ENCODE assay signal across 7 mouse cellular contexts in genomic region chr10:127537854-127538583, GRCm38 (mm10). TPM values are rescaled to one million over a fixed set of nuclear protein-coding genes. Genes with fewer than 3 reads are reported as not detected.
DNase-seq lines count a peak whose midpoint lies in the region; ATAC-seq and TF ChIP-seq lines count a peak whose summit lies in the region.

No protein-coding gene starts in this region.

- no peak for TF ChIP-seq POLR2A in cerebellum, adult 2 months (IDR thresholded peaks at IDR 0.05; ENCODE audit: borderline replicate concordance, insufficient read depth, low read length)

- 32% methylated on average over 7 of the region's 7 CpGs for WGBS in cerebellum, adult 2 months
- 23% methylated on average over 7 of the region's 7 CpGs for WGBS in hindbrain, postnatal 0 days
- 22% methylated on average over 7 of the region's 7 CpGs for WGBS in midbrain, embryonic 11.5 days

- 0 out of 2 replicates have a peak overlapping the region, but pooled peaks have one; percentile 1 for H3K27ac ChIP-seq in cerebellum, adult 2 months (ENCODE audit: insufficient read depth, low read length)
- peak overlapping the region; percentile 72 for H3K27ac ChIP-seq in hindbrain, postnatal 0 days
- H3K27ac ChIP-seq in midbrain, embryonic 11.5 days (ENCODE audit: low read depth, low read length) = no peak overlapping the region

- H3K9me3 ChIP-seq in hindbrain, postnatal 0 days (ENCODE audit: low read length) = no peaks in the 10 kb centered on the region
- no peaks in the 10 kb centered on the region for H3K9me3 ChIP-seq in midbrain, embryonic 11.5 days (ENCODE audit: control insufficient read depth, low read length)

- H3K36me3 ChIP-seq in hindbrain, postnatal 0 days (ENCODE audit: insufficient read depth, low read length) = peaks cover 33% of the 10 kb centered on the region
- peaks cover 8% of the 10 kb centered on the region for H3K36me3 ChIP-seq in midbrain, embryonic 11.5 days (ENCODE audit: control insufficient read depth, insufficient read depth, low read length)

- peaks cover 24% of the 10 kb centered on the region for H3K4me1 ChIP-seq in cerebellum, adult 2 months (ENCODE audit: control insufficient read depth, insufficient read depth, low read length)
- H3K4me1 ChIP-seq in hindbrain, postnatal 0 days (ENCODE audit: insufficient read depth, low read length) = peaks cover 24% of the 10 kb centered on the region
- H3K4me1 ChIP-seq in midbrain, embryonic 11.5 days (ENCODE audit: control insufficient read depth, insufficient read depth, low read length) = peaks cover 23% of the 10 kb centered on the region

- H3K4me2 ChIP-seq in hindbrain, postnatal 0 days (ENCODE audit: low read depth, low read length) = no peak overlapping the region
- H3K4me2 ChIP-seq in midbrain, embryonic 11.5 days = no peak overlapping the region

- ATAC-seq in hindbrain, postnatal 0 days = peak; percentile 41
- ATAC-seq in midbrain, embryonic 11.5 days (ENCODE audit: low FRiP score) = peak; percentile 49

- H3K9ac ChIP-seq in hindbrain, postnatal 0 days (replicated peaks; ENCODE audit: low read length) = no peak overlapping the region
- no peak overlapping the region for H3K9ac ChIP-seq in midbrain, embryonic 11.5 days (ENCODE audit: low read length)

- no peaks in the 10 kb centered on the region for H3K27me3 ChIP-seq in cerebellum, adult 2 months (ENCODE audit: control insufficient read depth, insufficient read depth, low read length)
- H3K27me3 ChIP-seq in hindbrain, postnatal 0 days (ENCODE audit: insufficient read depth, low read length) = no peaks in the 10 kb centered on the region
- peaks cover 36% of the 10 kb centered on the region for H3K27me3 ChIP-seq in midbrain, embryonic 11.5 days (ENCODE audit: control insufficient read depth, insufficient read depth, low read length)

- TF ChIP-seq CTCF in cerebellum, adult 2 months (IDR thresholded peaks at IDR 0.05; ENCODE audit: borderline replicate concordance, insufficient read depth, low read depth, low read length) = peak; percentile 98
- TF ChIP-seq CTCF in hindbrain, postnatal 0 days (IDR thresholded peaks at IDR 0.05; ENCODE audit: low read depth) = peak; percentile 97

- H3K4me3 ChIP-seq in cerebellum, adult 2 months (replicated peaks; ENCODE audit: insufficient read depth, low read depth, low read length) = no peak overlapping the region
- H3K4me3 ChIP-seq in hindbrain, postnatal 0 days (ENCODE audit: low read length) = no peak overlapping the region
- no peak overlapping the region for H3K4me3 ChIP-seq in midbrain, embryonic 11.5 days (ENCODE audit: low read depth, low read length)

- peak; percentile 92 for DNase-seq in NIH3T3 (ENCODE audit: low read depth)
- peak; percentile 83 to 88 for DNase-seq in cerebellum, adult 2 months
- peak; percentile 74 for DNase-seq in forelimb bud, embryonic 11.5 days (ENCODE audit: low read depth, low spot score)
- DNase-seq in hindbrain, postnatal 0 days (ENCODE audit: low spot score) = peak; percentile 91
- peak; percentile 65 to 76 for DNase-seq in left cerebral cortex, adult 8-10 months (ENCODE audit: low spot score in 2 of 2)
- peak; percentile 96 for DNase-seq in midbrain, embryonic 11.5 days (ENCODE audit: low spot score, missing footprints)
- DNase-seq in right cerebral cortex, postnatal 36 days (ENCODE audit: low spot score in 2 of 2) = peak; percentile 67 to 71

RNA-seq across cellular contexts. Expression of gene Nxph4, which starts 3.7 kb away (rescaled TPM):
- 30.3 and 33.8 TPM in 2 replicates for polyA plus RNA-seq in cerebellum, adult 2 months (2012; rRNA removed)
- total RNA-seq in hindbrain, postnatal 0 days (2014; rRNA removed) = 26.0 and 33.5 TPM in 2 replicates
- 134 and 146 TPM in 2 replicates for polyA plus RNA-seq in hindbrain, postnatal 0 days (2015; fragmentation: Nextera tagmentation; extraction: Ambion mirVana)
- 1 to 10 TPM; 6.6 to 9.7 (median 8.4) TPM for total RNA-seq in left cerebral cortex, adult 8-10 months (2022)
- 19.5 and 23.6 TPM in 2 replicates for polyA plus RNA-seq in midbrain, embryonic 11.5 days (2014; fragmentation: Nextera tagmentation; extraction: Ambion mirVana)

RNA-seq across cellular contexts. Expression of gene Shmt2, which starts 15.8 kb away (rescaled TPM):
- polyA plus RNA-seq in cerebellum, adult 2 months (2012; rRNA removed) = 68.2 and 69.8 TPM in 2 replicates
- 66.1 and 91.1 TPM in 2 replicates for total RNA-seq in hindbrain, postnatal 0 days (2014; rRNA removed)
- polyA plus RNA-seq in hindbrain, postnatal 0 days (2015; fragmentation: Nextera tagmentation; extraction: Ambion mirVana) = 49.7 and 49.9 TPM in 2 replicates
- total RNA-seq in left cerebral cortex, adult 8-10 months (2022) = 10 to 100 TPM; 24.4 to 33.6 (median 25.7) TPM
- 68.8 and 74.8 TPM in 2 replicates for polyA plus RNA-seq in midbrain, embryonic 11.5 days (2014; fragmentation: Nextera tagmentation; extraction: Ambion mirVana)

RNA-seq across cellular contexts. Expression of gene Ndufa4l2, which starts 23.3 kb away (rescaled TPM):
- polyA plus RNA-seq in cerebellum, adult 2 months (2012; rRNA removed) = 10.4 and 11.5 TPM in 2 replicates
- 11.0 and 21.9 TPM in 2 replicates for total RNA-seq in hindbrain, postnatal 0 days (2014; rRNA removed)
- polyA plus RNA-seq in hindbrain, postnatal 0 days (2015; fragmentation: Nextera tagmentation; extraction: Ambion mirVana) = 16.7 and 17.4 TPM in 2 replicates
- total RNA-seq in left cerebral cortex, adult 8-10 months (2022) = 1 to 10 TPM; 3.8 to 5.2 (median 4.6) TPM
- polyA plus RNA-seq in midbrain, embryonic 11.5 days (2014; fragmentation: Nextera tagmentation; extraction: Ambion mirVana) = 3.6 and 5.7 TPM in 2 replicates

RNA-seq across cellular contexts. Expression of gene Stac3, which starts 36.5 kb away (rescaled TPM):
- polyA plus RNA-seq in cerebellum, adult 2 months (2012; rRNA removed) = 8.3 TPM in 2 replicates
- 0.68 and 3.7 TPM in 2 replicates for total RNA-seq in hindbrain, postnatal 0 days (2014; rRNA removed)
- 1.4 and 1.7 TPM in 2 replicates for polyA plus RNA-seq in hindbrain, postnatal 0 days (2015; fragmentation: Nextera tagmentation; extraction: Ambion mirVana)
- 1 to 10 TPM; 2.3 to 4.5 (median 3.0) TPM for total RNA-seq in left cerebral cortex, adult 8-10 months (2022)
- polyA plus RNA-seq in midbrain, embryonic 11.5 days (2014; fragmentation: Nextera tagmentation; extraction: Ambion mirVana) = 0.10 and 0.14 TPM in 2 replicates
